Mouse (Mus musculus) forebrain, embryonic 11.5 days (tissue): ENCODE results near the gene Crispld2. TPM values are rescaled to one million over a fixed set of nuclear protein-coding genes. Genes with fewer than 3 reads are reported as not detected.

Source experiments
- ATAC-seq: fragments of 200-750 bp; cut with Nextera tagmentation; replicated peaks from 2 replicates; pipeline ENCODE4 v1.8.0; 2017; ENCODE audit warnings: moderate TSS enrichment; ENCODE audit not compliant: low FRiP score
- DNase-seq: peaks from one replicate; pipeline ENCODE4 v3.0.0-alpha.2; 2017; ENCODE audit warnings: low spot score
- H3K27ac ChIP-seq: fragments of 300-500 bp; sonication (generic); 2 replicates; pipeline ENCODE4 v1.5.1; 2014; ENCODE audit warnings: low read depth, low read length
- H3K27me3 ChIP-seq: fragments of 300-500 bp; sonication (generic); 2 replicates; pipeline ENCODE4 v1.6.1; 2014; ENCODE audit warnings: mild to moderate bottlenecking, low read length, mixed read lengths; ENCODE audit not compliant: control insufficient read depth, insufficient read depth
- H3K36me3 ChIP-seq: fragments of 300-500 bp; sonication (generic); 2 replicates; pipeline ENCODE4 v1.6.1; 2014; ENCODE audit warnings: mild to moderate bottlenecking, low read length, moderate library complexity, mixed read lengths; ENCODE audit not compliant: control insufficient read depth, insufficient read depth
- H3K4me1 ChIP-seq: fragments of 300-500 bp; sonication (generic); replicated peaks from 2 replicates; pipeline ENCODE4 v1.6.1; 2014; ENCODE audit warnings: low read length, mixed read lengths; ENCODE audit not compliant: control insufficient read depth, insufficient read depth
- H3K4me2 ChIP-seq: fragments of 300-500 bp; sonication (generic); 2 replicates; pipeline ENCODE4 v1.6.1; 2014; ENCODE audit warnings: low read depth, mild to moderate bottlenecking, low read length, moderate library complexity, mixed read lengths; ENCODE audit not compliant: severe bottlenecking
- H3K4me3 ChIP-seq: fragments of 300-500 bp; sonication (generic); 2 replicates; pipeline ENCODE4 v1.5.1; 2014; ENCODE audit warnings: low read depth, low read length
- H3K9ac ChIP-seq: fragments of 300-500 bp; sonication (generic); 2 replicates; pipeline ENCODE4 v1.6.1; 2014; ENCODE audit warnings: low read length
- H3K9me3 ChIP-seq: fragments of 300-500 bp; sonication (generic); 2 replicates; pipeline ENCODE4 v1.6.1; 2016; ENCODE audit warnings: low read length, mixed read lengths; ENCODE audit not compliant: control insufficient read depth
- WGBS: fragments of 180-500 bp; shearing (Covaris S2); extraction: QIAGEN DNeasy Blood & Tissue Kit; methylation state at CpG from one replicate; pipeline ENCODE4 v1.1.7; 2014; 5-methylcytosine and 5-hydroxymethylcytosine counted together
- polyA plus RNA-seq: library from polyadenylated mRNA; unstranded; fragments of >200 nt; fragmentation: Nextera tagmentation; extraction: Ambion mirVana; gene quantifications from 2 replicates; pipeline ENCODE4 v1.2.1, GENCODE M21; 2014

The Crispld2 gene
- polyA plus RNA-seq, 1 experiment from 2014 or later = 1.6 TPM

- ATAC-seq (no peak), DNase-seq (no peak)
- no peak overlapping the region for H3K27ac ChIP-seq
- H3K9me3 ChIP-seq = no peaks in the 10 kb centered on the region
- no peak overlapping the region for H3K4me3 ChIP-seq
- WGBS = 78% methylated on average over 10 of the region's 10 CpGs
- H3K4me2 ChIP-seq = no peak overlapping the region
- no peak overlapping the region for H3K9ac ChIP-seq
- H3K27me3 ChIP-seq = no peaks in the 10 kb centered on the region
- no peaks in the 10 kb centered on the region for H3K36me3 ChIP-seq
- H3K4me1 ChIP-seq = no peaks in the 10 kb centered on the region
Measured at GRCm38 (mm10) chr8:120042542-120043312, 50.5 kb downstream of the Crispld2 start.

GRCm38 (mm10) chr8:120044907-120045306, 52.7 kb downstream of the Crispld2 start:
- Histone ChIP-seq H3K9ac (no peak overlapping the region), H3K27me3 (no peaks in the 10 kb centered on the region), H3K4me2 (no peak overlapping the region), H3K27ac (no peak overlapping the region), H3K4me3 (no peak overlapping the region), H3K4me1 (no peaks in the 10 kb centered on the region), H3K36me3 (no peaks in the 10 kb centered on the region), H3K9me3 (no peaks in the 10 kb centered on the region)
- 85% methylated on average over 8 of the region's 8 CpGs for WGBS
- no peak for ATAC-seq
- no peak for DNase-seq

- 71% methylated on average over 5 of the region's 5 CpGs for WGBS
- H3K27ac ChIP-seq = no peak overlapping the region
- no peaks in the 10 kb centered on the region for H3K9me3 ChIP-seq
- H3K4me1 ChIP-seq = no peaks in the 10 kb centered on the region
- H3K27me3 ChIP-seq = no peaks in the 10 kb centered on the region
- no peak overlapping the region for H3K4me2 ChIP-seq
- DNase-seq (no peak), ATAC-seq (no peak)
- H3K36me3 ChIP-seq = no peaks in the 10 kb centered on the region
- no peak overlapping the region for H3K9ac ChIP-seq
- no peak overlapping the region for H3K4me3 ChIP-seq
Measured at GRCm38 (mm10) chr8:120045471-120045870, 53.2 kb downstream of the Crispld2 start.

- H3K4me3 ChIP-seq = no peak overlapping the region
- 78% methylated on average over 14 of the region's 14 CpGs for WGBS
- H3K27ac ChIP-seq = no peak overlapping the region
- H3K9ac ChIP-seq = no peak overlapping the region
- no peak overlapping the region for H3K4me2 ChIP-seq
- no peaks in the 10 kb centered on the region for H3K27me3 ChIP-seq
- no peaks in the 10 kb centered on the region for H3K4me1 ChIP-seq
- H3K9me3 ChIP-seq = no peaks in the 10 kb centered on the region
- ATAC-seq = no peak
- no peak for DNase-seq
- no peaks in the 10 kb centered on the region for H3K36me3 ChIP-seq
Measured at GRCm38 (mm10) chr8:120046258-120047020, 54.2 kb downstream of the Crispld2 start.

GRCm38 (mm10) chr8:120049949-120050348, 57.7 kb downstream of the Crispld2 start:
- Histone ChIP-seq H3K27ac (no peak overlapping the region), H3K36me3 (no peaks in the 10 kb centered on the region), H3K9ac (no peak overlapping the region), H3K4me2 (no peak overlapping the region), H3K4me3 (no peak overlapping the region), H3K27me3 (no peaks in the 10 kb centered on the region), H3K4me1 (no peaks in the 10 kb centered on the region), H3K9me3 (no peaks in the 10 kb centered on the region)
- ATAC-seq (no peak), DNase-seq (no peak)
- 86% methylated on average over 13 of the region's 13 CpGs for WGBS

- ATAC-seq (no peak), DNase-seq (no peak)
- Histone ChIP-seq H3K4me3 (no peak overlapping the region), H3K4me2 (no peak overlapping the region), H3K9me3 (no peaks in the 10 kb centered on the region), H3K4me1 (no peaks in the 10 kb centered on the region), H3K27ac (no peak overlapping the region), H3K36me3 (no peaks in the 10 kb centered on the region), H3K27me3 (no peaks in the 10 kb centered on the region), H3K9ac (no peak overlapping the region)
- WGBS = 85% methylated on average over 10 of the region's 10 CpGs
Measured at GRCm38 (mm10) chr8:120050376-120050775, 58.1 kb downstream of the Crispld2 start.

- Histone ChIP-seq H3K4me3 (no peak overlapping the region), H3K4me2 (no peak overlapping the region), H3K9ac (no peak overlapping the region), H3K4me1 (no peaks in the 10 kb centered on the region), H3K27me3 (no peaks in the 10 kb centered on the region), H3K9me3 (no peaks in the 10 kb centered on the region), H3K27ac (no peak overlapping the region), H3K36me3 (no peaks in the 10 kb centered on the region)
- DNase-seq = no peak
- no peak for ATAC-seq
- WGBS = 77% methylated on average over 4 of the region's 4 CpGs
Measured at GRCm38 (mm10) chr8:120051006-120051405, 58.8 kb downstream of the Crispld2 start.

GRCm38 (mm10) chr8:120051908-120052307, 59.7 kb downstream of the Crispld2 start:
- Histone ChIP-seq H3K4me2 (no peak overlapping the region), H3K36me3 (no peaks in the 10 kb centered on the region), H3K9me3 (peaks cover 4% of the 10 kb centered on the region; the same call in 1 of the 2 replicates), H3K4me3 (no peak overlapping the region), H3K27ac (no peak overlapping the region), H3K27me3 (no peaks in the 10 kb centered on the region), H3K4me1 (no peaks in the 10 kb centered on the region), H3K9ac (no peak overlapping the region)
- ATAC-seq (no peak), DNase-seq (no peak)
- 94% methylated on average over 4 of the region's 4 CpGs for WGBS
